Comparison of ENCODE assay signal across 23 mouse cellular contexts in the genomic region with DNA sequence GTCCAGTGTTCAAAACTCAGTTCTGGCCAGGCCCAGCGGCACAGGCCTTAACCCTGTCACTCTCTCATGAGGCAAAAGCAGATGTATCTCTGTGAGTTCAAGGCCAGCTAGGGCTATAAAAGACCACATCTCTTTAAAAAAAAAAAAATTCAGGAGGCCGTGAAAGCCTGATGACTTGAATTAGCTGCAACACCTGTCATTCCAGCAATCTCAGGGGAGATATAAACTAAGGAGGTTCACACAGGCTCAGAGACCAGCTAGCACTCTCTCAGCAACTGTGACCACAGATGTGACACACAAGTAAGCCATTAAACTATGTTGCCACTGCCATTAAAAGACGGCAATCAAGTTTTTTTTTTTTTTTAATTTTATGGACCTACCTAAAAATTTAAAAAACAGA. TPM values are rescaled to one million over a fixed set of nuclear protein-coding genes. Genes with fewer than 3 reads are reported as not detected.
DNase-seq lines count a peak whose midpoint lies in the region; ATAC-seq and TF ChIP-seq lines count a peak whose summit lies in the region.
"Had no signal": no experiment of that assay in that cellular context is flagged by ENCODE, and none has a peak within 500 bp of the region (broad histone marks: within the 10 kb centered on the region; RNA-seq: fewer than 3 reads in every experiment).

No protein-coding gene starts in this region.

- H3K4me3 ChIP-seq in embryonic facial prominence, embryonic 14.5 days (ENCODE audit: low read depth, low read length) = no peak overlapping the region
- no peak overlapping the region for H3K4me3 ChIP-seq in embryonic facial prominence, embryonic 10.5 days
- H3K4me3 ChIP-seq in lung, embryonic 16.5 days (ENCODE audit: low read length) = no peak overlapping the region
- H3K4me3 ChIP-seq in myocyte = no peak overlapping the region
- H3K4me3 ChIP-seq: embryonic facial prominence, embryonic 13.5 days; forebrain, embryonic 13.5 days; forebrain, embryonic 15.5 days had no signal

- no peak for TF ChIP-seq POLR2A in myocyte (IDR thresholded peaks at IDR 0.05; ENCODE audit: insufficient read length, low read depth)

- H3K4me2 ChIP-seq in embryonic facial prominence, embryonic 14.5 days (ENCODE audit: low read depth, low read length) = no peak overlapping the region
- no peak overlapping the region for H3K4me2 ChIP-seq in lung, embryonic 16.5 days (ENCODE audit: low read depth, low read length)
- H3K4me2 ChIP-seq in myocyte (ENCODE audit: low read depth) = no peak overlapping the region
- H3K4me2 ChIP-seq: embryonic facial prominence, embryonic 13.5 days; forebrain, embryonic 13.5 days; forebrain, embryonic 15.5 days had no signal

- peak; percentile 31 for DNase-seq in embryonic facial prominence, embryonic 14.5 days (ENCODE audit: low spot score)
- no peak for DNase-seq in embryonic facial prominence, embryonic 10.5 days (ENCODE audit: low spot score)
- DNase-seq in lung, postnatal 10 days = no peak
- DNase-seq in forelimb bud, embryonic 11.5 days (ENCODE audit: low read depth, low spot score) = peak; percentile 25
- no peak for DNase-seq in spleen, adult 18-20 months
- DNase-seq in adrenal gland, adult 8-10 months = no peak
- DNase-seq: adrenal gland, postnatal 14 days; adrenal gland, postnatal 36 days; B cell, adult 2 months; cerebellum, adult 11-12 months; cerebellum, adult 2 months; cerebellum, adult 9-10 months; cerebellum, postnatal 10 days; cerebellum, postnatal 25 days; forebrain, postnatal 0 days had no signal

- 0 out of 2 replicates have a peak, but pooled peaks cover 6% of the 10 kb centered on the region for H3K4me1 ChIP-seq in embryonic facial prominence, embryonic 14.5 days (ENCODE audit: control insufficient read depth, insufficient read depth, low read length)
- H3K4me1 ChIP-seq in embryonic facial prominence, embryonic 10.5 days = peaks cover 24% of the 10 kb centered on the region
- peaks cover 9% of the 10 kb centered on the region; the same call in 1 of the 2 replicates for H3K4me1 ChIP-seq in lung, embryonic 16.5 days (replicated peaks; ENCODE audit: control insufficient read depth, insufficient read depth, low read length)

- no peaks in the 10 kb centered on the region for H3K27me3 ChIP-seq in embryonic facial prominence, embryonic 14.5 days (replicated peaks; ENCODE audit: control insufficient read depth, insufficient read depth, low read length)
- H3K27me3 ChIP-seq in embryonic facial prominence, embryonic 10.5 days (replicated peaks; ENCODE audit: low read depth, poor library complexity, severe bottlenecking) = no peaks in the 10 kb centered on the region
- H3K27me3 ChIP-seq in lung, embryonic 16.5 days (ENCODE audit: control insufficient read depth, insufficient read depth, low read depth, low read length) = no peaks in the 10 kb centered on the region
- H3K27me3 ChIP-seq in myocyte (ENCODE audit: control insufficient read depth, insufficient read depth, insufficient read length) = no peaks in the 10 kb centered on the region
- H3K27me3 ChIP-seq: embryonic facial prominence, embryonic 13.5 days; forebrain, embryonic 13.5 days; forebrain, embryonic 15.5 days; Patski had no signal

- H3K9me3 ChIP-seq in embryonic facial prominence, embryonic 14.5 days (ENCODE audit: control insufficient read depth, low read length) = no peaks in the 10 kb centered on the region
- H3K9me3 ChIP-seq in embryonic facial prominence, embryonic 10.5 days = no peaks in the 10 kb centered on the region
- no peaks in the 10 kb centered on the region for H3K9me3 ChIP-seq in lung, embryonic 16.5 days (ENCODE audit: control insufficient read depth, low read length)
- H3K9me3 ChIP-seq: embryonic facial prominence, embryonic 13.5 days; forebrain, embryonic 13.5 days; forebrain, embryonic 15.5 days had no signal

- peaks cover 21% of the 10 kb centered on the region for H3K79me2 ChIP-seq in myocyte (ENCODE audit: control insufficient read depth, insufficient read depth)

- no peak for ATAC-seq in embryonic facial prominence, embryonic 14.5 days (ENCODE audit: low read depth)
- ATAC-seq in lung, embryonic 16.5 days (ENCODE audit: low read depth) = no peak
- ATAC-seq: activated CD4-positive, CD25-positive, alpha-beta regulatory T cell, adult 4 months; CD4-positive, CD25-positive, alpha-beta regulatory T cell, adult 4 months; forebrain, embryonic 13.5 days; forebrain, embryonic 15.5 days; forebrain, postnatal 0 days; Patski had no signal

- H3K9ac ChIP-seq in embryonic facial prominence, embryonic 14.5 days (ENCODE audit: low read depth, low read length) = no peak overlapping the region
- H3K9ac ChIP-seq in lung, embryonic 16.5 days (ENCODE audit: low read length) = no peak overlapping the region
- H3K9ac ChIP-seq: embryonic facial prominence, embryonic 13.5 days; forebrain, embryonic 13.5 days; forebrain, embryonic 15.5 days; forebrain, postnatal 0 days had no signal

- no peak overlapping the region for H3K27ac ChIP-seq in embryonic facial prominence, embryonic 14.5 days (replicated peaks; ENCODE audit: low read depth, low read length)
- H3K27ac ChIP-seq in embryonic facial prominence, embryonic 10.5 days (replicated peaks) = no peak overlapping the region
- peak overlapping the region; percentile 61 for H3K27ac ChIP-seq in lung, embryonic 16.5 days (ENCODE audit: low read length)
- H3K27ac ChIP-seq: embryonic facial prominence, embryonic 13.5 days; forebrain, embryonic 13.5 days; forebrain, embryonic 15.5 days had no signal

- 0 out of 2 replicates have a peak, but pooled peaks cover 8% of the 10 kb centered on the region for H3K36me3 ChIP-seq in embryonic facial prominence, embryonic 14.5 days (ENCODE audit: control insufficient read depth, insufficient read depth, low read length)
- H3K36me3 ChIP-seq in embryonic facial prominence, embryonic 10.5 days (replicated peaks) = peaks cover 31% of the 10 kb centered on the region
- no peaks in the 10 kb centered on the region; the same call in 1 of the 2 replicates for H3K36me3 ChIP-seq in lung, embryonic 16.5 days (ENCODE audit: control insufficient read depth, insufficient read depth, low read length)
- no peaks in the 10 kb centered on the region for H3K36me3 ChIP-seq in myocyte (ENCODE audit: control insufficient read depth, insufficient read depth)

- 64% methylated on average over 3 of the region's 3 CpGs for WGBS in embryonic facial prominence, embryonic 14.5 days
- WGBS in embryonic facial prominence, embryonic 10.5 days = 84% methylated on average over 3 of the region's 3 CpGs
- WGBS in lung, embryonic 16.5 days = 68% methylated on average over 3 of the region's 3 CpGs

- H3ac ChIP-seq in myocyte (ENCODE audit: control insufficient read depth, insufficient read length) = no peak overlapping the region

TF ChIP-seq in myocyte, 11 proteins besides CTCF, POLR2A, EP300 and RAD21:
- TF ChIP-seq SRF (IDR thresholded peaks at IDR 0.05; ENCODE audit: control insufficient read depth, insufficient read length, low read depth) = no peak
- no peak for TF ChIP-seq REST (IDR thresholded peaks at IDR 0.05; ENCODE audit: insufficient read depth, insufficient read length)
- no peak for TF ChIP-seq CEBPB (IDR thresholded peaks at IDR 0.05; ENCODE audit: insufficient read depth, poor library complexity, severe bottlenecking)
- no peak for TF ChIP-seq USF1 (IDR thresholded peaks at IDR 0.05; ENCODE audit: low read depth)
- TF ChIP-seq TCF3 (IDR thresholded peaks at IDR 0.05; ENCODE audit: insufficient read length, low read depth) = no peak
- TF ChIP-seq TCF12 (IDR thresholded peaks at IDR 0.05; ENCODE audit: insufficient read depth, poor library complexity, severe bottlenecking) = peak; percentile 61
- peak; percentile 31 to 60 (median 48) for TF ChIP-seq MYOD1 (IDR thresholded peaks at IDR 0.05; ENCODE audit: control insufficient read depth in 1 of 3, insufficient read length in 2 of 3, low read depth in 2 of 3)
- no peak for TF ChIP-seq POLR2AphosphoS2 (IDR thresholded peaks at IDR 0.05; ENCODE audit: insufficient read length, low read depth)
- no peak for TF ChIP-seq E2F4 (IDR thresholded peaks at IDR 0.05; ENCODE audit: insufficient read depth)
- TF ChIP-seq MYOG (IDR thresholded peaks at IDR 0.05; ENCODE audit: control insufficient read depth in 1 of 3, insufficient read depth in 1 of 3, insufficient read length in 2 of 3, low read depth in 2 of 3) = peak in 2 of 3 experiments; percentile 21 to 33
- TF ChIP-seq MAX (IDR thresholded peaks at IDR 0.05; ENCODE audit: low read depth) = no peak

RNA-seq across cellular contexts. Expression of a gene that starts 56.0 kb away (rescaled TPM):
- 23.7 and 27.6 TPM in 2 replicates for polyA plus RNA-seq in embryonic facial prominence, embryonic 14.5 days (2014; fragmentation: Nextera tagmentation; extraction: Ambion mirVana)
- 30.4 and 30.6 TPM in 2 replicates for polyA plus RNA-seq in embryonic facial prominence, embryonic 10.5 days (2016; fragmentation: Nextera tagmentation; extraction: Ambion mirVana)
- polyA plus RNA-seq in lung, embryonic 16.5 days (2015; fragmentation: Nextera tagmentation; extraction: Ambion mirVana) = 9.8 and 10.3 TPM in 2 replicates
- polyA plus RNA-seq in myocyte (2012; fragmentation: generic; extraction: Trizol) = 72.9 TPM
- 100 to 1,000 TPM in 1 of 4 experiments, 10 to 100 TPM in 3; 62.1 to 126 (median 78.8) TPM for total RNA-seq in adrenal gland, adult 8-10 months (2022)

Comparison
In these comparisons a context has a peak if more than half of its experiments do, and no peak if none do; other contexts are left out.
1. DNase-seq: peak in embryonic facial prominence, embryonic 14.5 days (single experiment) and forelimb bud, embryonic 11.5 days (single experiment); none in embryonic facial prominence, embryonic 10.5 days (single experiment), lung, postnatal 10 days (single experiment), spleen, adult 18-20 months (0 of 2) and adrenal gland, adult 8-10 months (single experiment).